Mouse (Mus musculus) left cerebral cortex, postnatal 36 days (tissue): Measurements from ENCODE around the gene Aco1. TPM values are rescaled to one million over a fixed set of nuclear protein-coding genes. Genes with fewer than 3 reads are reported as not detected.

Experiments used
- DNase-seq, 2 experiments: peaks; one replicate each; pipeline ENCODE4 v3.0.0; 2021 to 2022; ENCODE audit warnings: low spot score in 2 of 2, mixed read lengths in 1 of 2
- intact Hi-C: fragments of 180-260 bp; cut with DNase I; formaldehyde crosslinking; loops from one replicate; pipeline ENCODE4 v1.15.1; 2025
- total RNA-seq, 2 experiments: library from RNA; stranded (reverse); gene quantifications; 2 replicates each; pipeline ENCODE4 v1.2.3; 2021

Aco1 gene
- total RNA-seq, 2 experiments from 2014 or later = 29.9 to 30.4 TPM

DNA sequence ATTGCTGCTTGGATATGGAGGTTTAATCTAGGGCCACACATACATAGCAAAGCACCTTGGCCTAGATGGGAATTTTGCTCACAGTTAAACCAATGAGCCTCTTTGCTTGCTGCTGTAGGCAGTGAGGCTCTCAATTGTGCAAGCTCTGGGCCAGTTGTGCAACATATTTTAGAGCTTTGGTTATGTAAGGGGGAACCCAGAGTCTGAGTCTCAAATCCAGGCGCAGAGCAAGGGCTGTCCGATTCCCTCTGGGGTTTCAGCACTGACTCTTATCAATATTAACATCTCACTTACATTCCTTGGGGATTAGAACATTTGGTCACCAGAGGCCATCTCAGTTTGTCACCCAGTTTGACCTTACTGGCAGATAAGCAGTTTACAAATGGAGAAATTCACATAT lies 13.3 kb downstream of the Aco1 start:
- intact Hi-C loops = no loop called here
- no peak for DNase-seq

DNA sequence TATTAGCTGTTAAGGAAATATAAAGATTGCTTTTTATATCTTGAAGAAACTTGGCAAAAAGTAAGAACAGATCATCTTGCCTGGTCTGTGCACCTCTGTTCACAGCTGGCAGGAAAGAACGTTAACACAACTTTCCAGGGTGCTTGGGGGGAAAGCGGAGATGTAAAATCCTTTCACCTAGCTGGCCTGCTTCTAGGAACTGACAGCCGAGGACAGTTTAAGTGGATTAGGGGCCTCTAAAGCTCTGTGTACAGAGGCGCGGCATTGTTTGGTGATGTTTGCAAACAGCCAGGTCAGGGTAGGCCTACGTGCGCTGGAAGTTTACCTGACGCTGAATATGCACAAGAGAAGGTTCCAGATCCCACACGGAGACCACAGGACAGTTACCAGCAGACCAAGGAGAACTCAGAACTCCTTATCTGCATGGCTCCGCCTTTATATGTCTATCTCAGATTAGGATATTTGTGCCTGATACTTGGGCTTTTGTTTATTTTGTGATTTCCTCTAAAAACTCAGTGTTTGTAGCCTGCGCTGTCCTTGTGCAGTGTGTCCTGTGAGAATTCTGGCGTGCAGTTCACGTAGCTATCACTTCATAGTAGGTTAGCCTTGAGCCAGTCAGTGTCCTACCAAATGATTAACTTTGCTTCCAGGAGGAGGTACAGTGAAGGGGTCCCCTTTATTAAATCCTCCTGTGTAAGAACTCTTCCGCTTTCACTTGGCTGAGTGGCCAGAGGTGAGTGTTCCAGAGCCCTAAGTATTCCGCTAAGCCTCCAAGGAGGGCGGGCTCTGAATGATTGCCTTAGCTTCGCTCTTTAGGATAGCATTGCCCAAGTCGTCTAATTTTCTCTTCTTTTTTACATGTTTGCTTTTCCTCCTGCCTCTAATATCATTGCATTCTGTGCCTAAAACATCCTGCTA lies 14.0 kb downstream of the Aco1 start:
- intact Hi-C loops = no loop called here
- no peak for DNase-seq

DNA sequence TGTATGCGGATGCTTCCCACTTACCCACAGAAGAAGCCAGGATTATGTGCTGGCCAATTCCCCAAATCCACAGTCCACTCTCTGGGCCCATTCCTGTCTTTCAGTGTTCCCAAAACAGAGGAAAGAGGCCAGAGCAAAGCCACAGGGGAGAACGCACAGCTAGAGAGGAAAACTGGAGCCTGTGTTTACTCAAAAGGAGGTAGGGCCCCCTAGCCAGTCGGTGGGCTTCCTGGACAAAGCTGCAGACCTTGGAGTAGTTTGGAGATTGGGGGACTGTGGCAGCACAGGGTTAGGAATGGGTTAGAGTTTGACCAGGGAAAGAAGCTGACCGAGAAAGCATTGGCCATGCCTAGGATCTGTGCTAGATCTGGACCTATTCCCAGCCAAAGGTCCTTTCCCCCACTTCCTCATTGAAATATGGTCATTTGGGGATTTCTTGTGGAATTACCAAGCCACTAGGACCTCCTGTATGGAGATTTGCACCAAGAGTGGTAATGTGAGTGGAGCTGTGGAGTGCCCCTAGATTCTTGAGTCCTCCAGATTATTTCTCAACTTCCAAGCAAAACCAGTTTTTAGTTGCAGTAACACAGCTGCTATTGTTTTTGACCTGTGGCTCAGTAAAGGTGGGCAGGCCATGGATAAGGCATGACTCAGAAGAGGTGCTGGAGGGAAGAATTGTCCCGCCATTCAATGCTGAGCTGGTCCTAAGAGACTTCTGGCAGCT lies 14.8 kb downstream of the Aco1 start:
- no peak for DNase-seq
- intact Hi-C loops = no loop called here

DNA sequence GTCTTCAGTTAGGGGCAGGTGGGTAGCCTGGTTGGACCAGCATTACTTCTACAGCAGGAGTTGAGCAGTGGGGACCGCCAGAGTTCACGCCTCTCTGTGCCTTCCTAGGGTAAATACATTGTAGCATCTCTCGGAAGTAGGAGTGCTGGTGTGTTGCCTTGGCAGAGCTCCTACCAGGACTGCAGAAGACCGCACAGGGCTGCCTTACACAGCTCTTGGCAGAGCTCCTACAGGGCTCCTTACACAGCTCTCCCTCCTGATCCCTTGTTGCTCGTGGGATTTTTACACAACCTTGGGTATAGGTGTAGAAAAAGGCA lies 15.3 kb downstream of the Aco1 start:
- intact Hi-C loops = no loop called here
- no peak for DNase-seq

DNA sequence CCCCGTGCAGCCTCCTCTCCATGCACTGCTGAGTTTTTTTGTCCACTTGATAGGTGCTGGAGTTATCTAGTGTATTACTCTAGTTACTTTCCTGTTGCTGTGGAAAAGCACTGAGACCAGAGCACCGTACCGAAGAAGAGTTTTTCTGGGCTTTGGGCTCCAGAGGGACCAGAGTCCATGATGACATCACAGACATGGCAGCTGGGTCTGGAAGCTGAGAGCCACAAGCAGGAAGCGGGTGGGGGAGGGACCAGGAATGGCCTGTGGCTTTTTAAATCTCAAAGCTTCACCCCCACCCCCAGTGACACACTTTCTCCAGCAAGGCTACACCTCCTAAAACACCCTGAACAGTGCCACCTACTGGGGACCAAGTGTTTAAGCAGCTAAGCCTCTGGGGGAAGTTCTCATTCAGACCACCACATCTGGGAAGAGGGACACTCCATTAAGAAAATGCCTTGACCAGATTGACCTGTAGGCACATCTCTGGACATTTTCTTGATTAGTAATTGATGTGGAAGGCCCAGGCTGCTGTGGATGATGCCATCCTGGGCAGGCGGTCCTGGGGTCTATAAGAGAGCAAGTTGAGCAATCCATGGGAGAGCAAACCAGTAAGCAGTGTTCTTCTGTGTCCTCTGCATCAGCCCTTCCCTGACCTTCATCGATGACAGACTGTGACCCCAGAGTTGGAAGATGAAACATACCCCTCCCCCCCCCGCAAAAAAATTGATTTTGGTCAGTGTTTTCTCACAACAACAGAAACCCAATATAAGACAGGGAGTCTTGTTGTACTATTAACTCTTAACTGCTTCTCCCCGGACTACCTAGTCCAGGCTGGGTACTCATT lies 17.9 kb downstream of the Aco1 start:
- DNase-seq = no peak
- intact Hi-C loops = no loop called here

DNA sequence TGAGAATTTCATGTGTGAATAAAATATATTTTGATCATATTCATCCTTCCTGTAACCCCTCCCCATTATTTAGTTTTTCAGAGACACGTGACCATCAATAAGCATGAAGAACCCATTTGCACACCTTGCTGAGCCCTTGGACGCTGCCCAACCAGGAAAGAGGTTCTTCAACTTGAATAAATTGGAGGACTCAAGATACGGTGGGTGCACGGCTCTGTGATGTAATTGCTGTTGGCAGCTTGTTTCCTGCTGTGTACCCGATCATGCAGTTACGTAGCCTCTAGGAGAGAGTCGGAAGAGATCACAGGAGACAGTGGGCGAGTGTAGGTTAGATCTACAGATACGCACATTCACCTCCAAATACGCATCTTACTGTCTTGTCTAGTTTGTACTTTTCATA lies 20.8 kb downstream of the Aco1 start:
- intact Hi-C loops = no loop called here
- no peak for DNase-seq

DNA sequence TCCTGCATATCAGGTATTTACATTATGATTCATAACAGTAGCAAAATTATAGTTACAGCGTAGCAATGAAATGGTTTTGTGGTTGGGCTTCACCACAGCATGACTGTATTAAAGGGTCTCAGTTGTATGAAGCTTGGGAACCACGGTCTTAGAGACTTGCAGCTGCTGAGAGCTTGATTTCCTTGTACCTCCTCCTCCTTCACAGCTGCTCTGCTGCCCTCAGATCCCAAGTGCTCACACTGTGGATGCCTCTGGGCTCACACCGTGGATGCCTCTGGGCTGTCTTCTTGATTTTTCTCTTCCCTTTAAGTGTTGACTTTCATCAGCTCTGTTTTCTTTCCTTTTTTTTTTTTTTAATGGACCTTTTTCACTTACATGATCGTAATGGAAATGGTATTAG lies 28.6 kb downstream of the Aco1 start:
- intact Hi-C loops = no loop called here
- no peak for DNase-seq

DNA sequence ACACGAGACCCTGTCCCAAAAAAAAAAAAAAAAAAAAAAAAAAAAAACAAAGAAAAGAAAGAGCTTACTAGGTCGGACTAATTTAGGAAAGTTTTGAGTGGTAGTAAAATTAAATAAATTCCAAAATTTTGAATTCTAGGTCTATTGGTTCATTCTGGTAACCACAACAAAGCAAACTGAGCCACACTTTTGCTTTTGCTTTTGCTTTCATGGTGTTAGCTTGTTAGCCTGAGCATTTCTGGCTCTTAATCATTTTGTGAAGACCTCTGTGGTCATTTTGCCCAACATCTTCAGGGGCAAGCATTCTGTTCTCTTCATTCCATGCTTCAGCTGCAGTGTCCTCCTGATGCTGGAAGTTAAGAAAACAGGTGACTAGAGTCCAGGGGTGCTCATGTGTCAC lies 29.5 kb downstream of the Aco1 start:
- no peak for DNase-seq
- intact Hi-C loops = no loop called here

DNA sequence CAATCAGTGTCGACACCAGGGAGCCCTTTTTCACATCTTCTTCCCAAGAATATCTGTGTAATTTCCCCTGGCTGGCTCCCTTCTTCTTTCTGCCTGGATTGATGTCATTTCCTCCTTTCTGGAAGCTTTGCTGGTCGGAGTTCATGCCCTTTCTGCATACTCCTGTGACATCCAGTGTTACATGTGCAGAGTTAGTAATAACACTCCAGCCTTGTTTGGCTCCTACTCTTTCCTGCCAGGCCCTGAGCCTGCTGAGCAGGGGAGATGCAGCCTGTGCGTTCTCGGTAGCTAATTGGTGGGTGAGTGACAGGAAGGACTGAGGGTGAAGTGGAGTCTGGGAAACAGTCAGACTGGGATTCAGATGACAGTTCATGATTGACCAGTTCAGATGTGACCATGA lies 31.4 kb downstream of the Aco1 start:
- intact Hi-C loops = no loop called here
- DNase-seq = no peak

DNA sequence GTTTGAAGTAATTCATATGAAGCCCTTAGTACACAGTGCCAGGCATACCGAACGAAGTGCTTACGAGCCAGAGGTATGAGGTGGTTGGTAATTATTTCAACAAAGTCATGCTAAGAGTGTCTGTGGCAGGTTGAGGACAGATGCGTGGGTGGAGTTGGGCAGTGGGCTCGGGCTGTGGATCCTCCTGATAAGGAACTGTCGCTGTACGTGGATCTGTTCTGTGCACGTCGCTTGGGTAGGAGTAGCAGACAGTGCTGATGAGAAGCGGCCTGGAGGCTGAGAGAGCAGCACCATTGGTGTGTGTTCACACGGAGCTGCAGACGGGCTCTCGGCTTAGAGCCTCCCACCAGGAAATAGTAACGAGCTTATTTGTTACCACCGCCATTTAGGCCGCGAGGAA lies 35.7 kb downstream of the Aco1 start:
- no peak for DNase-seq
- intact Hi-C loops = no loop called here

DNA sequence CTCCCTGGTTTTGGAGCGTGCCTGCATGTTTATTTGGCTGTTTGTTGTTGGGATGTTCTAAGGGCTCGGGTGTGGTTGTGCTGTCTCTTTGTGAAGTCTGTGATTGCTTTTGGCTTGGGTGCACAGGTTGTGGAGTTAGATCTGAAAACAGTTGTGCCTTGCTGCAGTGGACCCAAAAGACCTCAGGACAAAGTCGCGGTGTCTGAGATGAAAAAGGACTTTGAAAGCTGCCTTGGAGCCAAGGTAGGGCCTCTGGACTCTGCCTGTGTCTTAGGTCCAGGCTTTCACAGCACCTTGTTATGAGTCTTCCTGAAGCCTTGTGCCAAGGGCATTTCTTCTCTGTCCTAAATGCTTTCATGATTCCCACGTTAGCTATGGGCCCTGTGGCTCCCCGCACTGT lies 37.2 kb downstream of the Aco1 start:
- intact Hi-C loops = loop anchor here (5.0 kb wide), 1 partner anchor 107 kb away; no protein-coding TSS in a partner anchor
- DNase-seq = no peak

DNA sequence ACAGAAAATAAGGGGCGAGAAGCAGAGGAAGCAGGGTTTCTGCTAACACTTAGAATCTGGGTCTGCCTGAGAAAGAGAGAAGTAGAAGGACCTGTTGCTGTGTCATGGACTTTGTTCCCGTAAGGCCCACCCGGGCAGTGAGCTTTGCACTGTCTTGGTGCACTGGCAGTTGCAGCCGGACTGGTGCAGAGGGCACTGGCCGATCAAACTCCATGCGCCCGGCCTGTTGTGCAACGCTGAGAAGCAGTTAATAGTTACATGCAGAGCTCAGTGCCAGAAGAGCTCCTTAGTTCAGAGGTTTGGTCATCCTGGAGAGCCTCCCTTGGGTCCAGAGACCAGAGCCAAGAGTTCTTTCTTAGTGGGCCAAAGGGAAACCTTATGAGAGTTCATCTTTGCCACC lies 38.8 kb downstream of the Aco1 start:
- intact Hi-C loops = loop anchor here (5.0 kb wide), 1 partner anchor 106 kb away; no protein-coding TSS in a partner anchor

DNA sequence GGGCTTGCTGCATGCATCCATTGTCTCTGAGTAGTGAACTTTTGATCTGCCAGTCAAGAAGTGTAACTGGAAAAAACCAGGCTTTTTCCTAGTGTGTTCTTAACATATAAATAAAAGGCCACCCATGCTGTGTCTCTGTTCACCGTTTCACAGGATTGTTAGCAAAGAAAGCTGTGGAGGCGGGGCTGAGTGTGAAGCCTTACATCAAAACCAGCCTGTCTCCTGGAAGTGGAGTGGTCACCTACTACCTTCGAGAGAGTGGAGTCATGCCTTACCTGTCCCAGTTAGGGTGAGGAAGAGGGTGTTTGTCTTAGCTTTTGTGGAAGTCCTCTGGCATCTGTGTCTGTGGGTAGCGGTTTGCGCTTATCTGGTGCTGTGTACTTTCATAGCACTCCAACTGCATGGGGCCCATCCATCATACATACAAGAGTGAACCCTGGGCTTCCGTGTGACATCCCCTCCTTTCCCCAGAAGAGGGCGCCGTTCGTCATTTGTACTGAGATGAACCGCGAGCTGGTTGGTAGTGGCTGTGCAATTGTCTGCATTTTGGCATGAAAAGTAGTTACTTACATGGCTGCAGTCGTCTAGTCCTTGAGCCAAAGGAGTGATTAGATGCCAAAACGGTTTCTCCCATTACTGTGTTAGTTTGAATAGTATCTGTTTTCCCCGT lies 39.9 kb downstream of the Aco1 start:
- DNase-seq = peak; percentile 25 to 37
- intact Hi-C loops = loop anchor here (5.0 kb wide), 1 partner anchor 105 kb away; no protein-coding TSS in a partner anchor

More for the DNA sequence above, 38.8 kb downstream of the Aco1 start:
- no peak for DNase-seq

DNA sequence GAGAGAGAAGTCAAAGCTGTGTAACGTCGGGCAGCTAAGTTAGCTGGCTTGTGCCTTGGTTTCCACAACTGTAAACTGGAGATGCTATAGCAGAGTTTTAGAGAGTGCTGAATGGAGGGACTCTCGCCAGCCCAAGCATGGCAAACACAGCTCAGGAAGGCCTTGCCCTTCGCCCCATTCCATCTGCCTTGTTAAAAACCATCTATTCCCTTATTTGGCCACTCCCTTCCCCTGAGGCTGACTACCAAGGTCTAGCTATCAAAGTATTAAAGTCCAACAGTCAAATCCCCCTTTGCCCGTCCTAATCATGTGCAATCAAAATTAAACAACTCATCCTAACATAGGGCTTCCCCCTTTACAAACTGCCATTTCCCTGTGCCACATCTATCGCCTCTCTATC lies 40.9 kb downstream of the Aco1 start:
- no peak for DNase-seq
- intact Hi-C loops = loop anchor here (5.0 kb wide), 1 partner anchor 104 kb away; no protein-coding TSS in a partner anchor

DNA sequence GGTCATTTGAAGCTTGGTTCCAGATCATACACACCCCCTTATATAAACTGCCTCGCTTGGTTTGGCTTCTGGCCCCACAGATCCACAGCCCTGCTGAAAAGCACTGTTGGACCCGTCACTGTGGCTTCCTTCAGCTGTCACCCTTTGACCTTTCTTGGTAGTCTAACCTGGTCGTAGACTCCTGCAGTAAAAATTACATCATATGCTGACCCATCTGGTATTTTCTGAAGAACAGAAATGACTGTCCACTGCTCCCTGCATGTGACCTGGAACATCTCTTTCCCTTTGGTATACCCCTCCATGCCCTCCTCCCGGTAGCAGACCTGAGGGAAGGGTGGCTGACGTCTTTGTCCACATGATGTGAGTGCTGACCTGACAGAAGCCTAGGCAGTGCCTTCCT lies 41.6 kb downstream of the Aco1 start:
- DNase-seq = no peak
- intact Hi-C loops = loop anchor here (5.0 kb wide), 1 partner anchor 103 kb away; no protein-coding TSS in a partner anchor

DNA sequence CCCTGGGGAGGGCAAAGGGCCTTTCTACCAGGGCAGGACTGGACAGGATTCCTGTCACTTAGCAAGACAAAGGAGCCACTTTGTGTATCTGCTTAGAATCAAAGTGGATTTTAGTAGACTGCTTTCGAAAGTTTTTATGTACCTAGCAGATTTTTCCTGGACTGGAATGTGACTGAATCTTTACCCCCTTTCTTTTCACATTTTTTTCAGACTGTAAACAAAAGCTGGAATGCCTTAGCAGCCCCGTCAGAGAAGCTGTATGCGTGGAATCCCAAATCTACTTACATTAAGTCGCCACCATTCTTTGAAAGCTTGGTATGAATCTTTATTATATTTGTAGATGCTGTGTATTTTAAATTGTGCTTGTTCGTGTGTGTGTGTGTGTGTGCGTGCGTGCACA lies 45.1 kb downstream of the Aco1 start:
- intact Hi-C loops = no loop called here
- DNase-seq = no peak

DNA sequence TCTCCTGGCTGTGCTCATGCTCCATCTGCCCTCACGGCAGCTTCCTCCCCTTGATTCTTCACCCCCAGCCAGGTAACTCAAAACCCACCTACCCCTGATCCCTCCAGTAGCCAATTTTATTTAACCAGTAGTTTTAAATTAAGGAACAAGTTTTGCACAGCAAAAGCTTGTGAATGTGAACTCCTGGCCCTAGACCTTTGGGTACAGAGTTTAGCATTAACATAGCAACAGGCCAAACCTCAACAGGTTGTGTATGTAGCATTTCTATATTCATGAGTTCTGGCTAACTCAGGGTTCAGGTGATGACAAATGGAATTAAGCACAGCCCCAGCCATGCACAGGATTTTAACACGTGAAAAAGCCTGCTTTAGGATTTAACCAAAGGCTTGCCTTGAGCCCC lies 49.4 kb downstream of the Aco1 start:
- intact Hi-C loops = no loop called here
- DNase-seq = no peak

DNA sequence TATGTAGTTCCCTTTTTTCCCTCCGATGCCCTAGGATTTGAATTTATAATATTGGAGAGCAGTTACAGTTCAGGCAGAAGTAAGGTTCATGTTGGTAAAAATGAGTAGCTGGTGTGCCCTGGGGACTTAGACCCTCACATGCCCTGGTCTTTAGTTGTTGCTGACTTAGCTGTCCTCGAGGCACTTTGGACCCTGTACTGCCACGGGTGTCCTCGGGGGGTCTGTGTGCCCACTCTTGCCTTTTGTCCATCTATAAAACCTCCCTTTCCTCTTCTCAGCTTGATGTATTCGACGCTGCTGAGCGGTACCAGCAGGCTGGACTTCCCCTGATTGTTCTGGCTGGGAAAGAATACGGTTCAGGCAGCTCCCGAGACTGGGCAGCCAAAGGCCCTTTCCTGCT lies 50.6 kb downstream of the Aco1 start:
- intact Hi-C loops = no loop called here
- no peak for DNase-seq

DNA sequence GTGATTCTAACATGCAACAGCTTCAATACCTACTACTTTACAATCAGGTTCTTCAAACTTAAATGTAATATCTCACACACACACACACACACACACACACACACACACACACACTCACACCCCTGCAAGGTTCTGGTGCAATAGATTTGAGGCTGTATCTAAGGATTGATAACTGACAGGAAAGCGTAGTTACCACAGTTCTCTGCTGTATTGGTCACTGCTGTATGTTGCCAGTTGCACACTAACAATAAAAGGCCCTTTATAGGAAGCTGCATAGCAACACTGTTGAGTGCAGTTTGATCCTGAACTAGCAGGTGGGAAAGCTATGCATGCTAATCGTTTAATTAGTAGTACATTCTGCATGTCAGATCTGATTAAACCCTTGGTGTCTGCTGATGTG lies 52.5 kb downstream of the Aco1 start:
- intact Hi-C loops = no loop called here
- no peak for DNase-seq

DNA sequence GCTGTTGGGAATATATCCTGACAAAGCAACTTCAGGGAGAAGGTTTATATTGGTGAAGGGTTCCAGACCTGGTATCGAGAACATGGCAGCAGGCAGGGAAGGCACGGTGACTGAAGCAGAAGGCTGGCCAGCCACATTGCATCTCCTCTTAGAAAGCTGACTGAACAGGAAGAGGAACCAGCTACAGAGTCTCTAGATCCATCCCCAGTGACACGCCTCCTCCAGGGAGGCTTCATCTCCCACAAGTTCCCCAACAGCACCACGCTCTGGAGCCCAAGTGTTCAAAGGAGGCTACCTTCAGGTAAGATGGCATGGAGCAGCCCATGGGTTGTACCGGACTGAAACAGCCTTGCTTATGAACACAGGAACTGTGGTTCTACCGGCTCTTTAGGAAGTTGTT lies 59.3 kb downstream of the Aco1 start:
- DNase-seq = no peak
- intact Hi-C loops = no loop called here
